Mouse (Mus musculus) left cerebral cortex, adult 8-10 months (tissue): ENCODE measurements at regions not wholly inside any gene's neighbourhood (a gene's known extent, or its start where the extent isn't known, plus 50 kb on each side); places are given as distances from the start of the nearest gene placed in this dataset.

Experiments used
- DNase-seq, 2 experiments: peaks; one replicate each; pipeline ENCODE4 v3.0.0; 2022; ENCODE audit warnings: low spot score in 2 of 2

DNA sequence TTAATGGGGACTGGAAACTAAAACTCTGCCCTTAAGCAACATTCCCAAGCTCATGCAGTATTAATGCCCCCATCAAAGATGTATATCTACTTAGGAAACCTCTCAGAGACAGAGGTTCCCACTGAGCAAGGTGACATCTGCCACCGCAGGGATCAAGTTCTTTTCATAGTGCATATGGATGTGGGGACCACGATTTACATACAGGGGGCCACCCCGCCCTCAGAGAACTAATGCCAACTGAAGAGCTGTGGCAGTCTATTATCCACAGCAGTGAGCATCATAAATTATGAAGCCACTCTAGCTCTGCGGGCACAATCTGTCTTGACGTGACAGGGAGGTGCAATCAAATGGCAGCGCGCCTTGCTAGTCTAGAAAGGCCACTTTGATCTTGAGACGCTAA, 88.6 kb upstream of the Gm11983 start:
- DNase-seq = no peak

DNA sequence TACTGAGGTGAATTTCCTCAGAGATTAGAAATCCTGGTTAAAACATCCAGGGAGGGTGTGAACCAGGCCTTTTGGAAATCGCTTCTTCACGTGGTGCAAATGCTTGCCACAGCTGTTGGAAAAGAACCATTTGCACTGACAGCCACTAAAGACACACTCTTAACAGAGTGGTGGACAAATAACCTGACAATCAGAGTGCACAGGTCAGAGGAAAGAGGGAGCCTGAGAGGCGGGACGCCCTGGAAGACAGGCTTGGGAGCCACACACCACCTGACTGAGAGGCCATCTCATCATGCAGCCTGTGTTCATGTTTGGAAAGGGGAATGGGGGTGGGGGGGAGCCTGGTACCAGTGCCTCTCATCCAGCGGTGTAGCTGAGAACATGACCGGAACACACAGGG, 87.0 kb upstream of the Gm11983 start:
- DNase-seq = no peak

- DNase-seq = no peak
These were observed 86.5 kb upstream of the Gm11983 start for GRCm38 (mm10) chr11:6923917-6924316.

- DNase-seq = no peak
These were observed 81.1 kb upstream of the Gm11983 start for GRCm38 (mm10) chr11:6918546-6918945.

GRCm38 (mm10) chr11:6905630-6906029, 68.2 kb upstream of the Gm11983 start:
- DNase-seq = no peak

DNA sequence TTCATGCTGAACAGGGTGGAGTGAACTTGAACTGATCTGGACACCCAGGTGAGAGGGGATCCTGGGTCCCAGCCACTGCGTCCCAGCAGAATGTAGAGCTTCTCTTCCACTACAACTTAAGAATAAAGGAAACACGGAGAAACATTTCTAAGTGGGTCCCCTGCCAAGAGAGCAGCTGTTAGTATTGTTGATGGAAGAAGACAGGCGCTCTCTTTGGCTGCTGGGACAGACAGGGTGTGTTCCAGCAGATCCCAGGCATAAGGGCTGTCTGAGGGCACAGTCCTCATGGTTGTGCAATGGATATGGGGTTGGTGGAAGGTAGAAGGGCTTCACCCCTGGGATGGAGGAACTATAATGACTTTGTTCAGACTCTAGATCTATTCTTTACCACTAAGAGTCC, 65.5 kb upstream of the Gm11983 start:
- DNase-seq = no peak

DNA sequence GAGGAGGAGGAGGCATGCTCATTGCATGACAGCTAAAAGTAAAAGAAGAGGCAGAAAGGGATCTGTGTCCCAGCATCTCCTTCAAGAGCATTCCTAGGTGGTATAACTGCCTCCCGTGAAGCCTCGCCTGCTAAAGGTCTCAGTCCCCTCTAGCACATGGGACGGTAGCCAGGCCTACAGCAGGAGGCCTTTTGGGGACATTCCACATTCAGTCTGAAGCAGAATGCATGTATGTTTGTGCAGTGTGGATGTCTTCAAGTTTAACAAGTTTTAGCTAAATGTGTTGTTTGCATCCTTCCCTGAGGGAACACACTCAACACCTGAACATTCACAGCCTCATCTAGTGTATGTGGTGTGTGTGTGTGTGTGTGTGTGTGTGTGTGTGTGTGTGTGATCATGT, 64.8 kb upstream of the Gm11983 start:
- no peak for DNase-seq

- no peak for DNase-seq
These were observed 63.5 kb upstream of the Gm11983 start for GRCm38 (mm10) chr11:6900769-6901481.

DNA sequence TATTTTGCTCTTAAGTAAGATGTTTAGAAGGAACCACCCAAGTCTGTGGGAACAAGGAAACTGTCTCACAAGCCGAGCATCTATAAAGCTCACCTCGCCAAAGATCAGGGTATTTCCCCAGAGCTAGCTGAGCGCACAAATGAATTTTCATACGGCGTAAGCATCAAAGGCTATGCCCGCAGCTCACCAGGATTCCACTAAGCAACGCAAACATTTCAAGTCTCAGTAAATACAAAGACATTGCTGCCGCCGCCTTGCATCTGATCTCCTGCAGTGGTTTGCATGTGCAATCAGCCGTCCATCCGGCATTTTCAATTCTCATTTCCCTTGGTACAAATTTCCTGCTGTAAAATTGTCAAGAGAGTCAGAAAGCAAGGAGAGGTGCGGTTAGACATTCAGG, 62.9 kb upstream of the Gm11983 start:
- DNase-seq = no peak

DNA sequence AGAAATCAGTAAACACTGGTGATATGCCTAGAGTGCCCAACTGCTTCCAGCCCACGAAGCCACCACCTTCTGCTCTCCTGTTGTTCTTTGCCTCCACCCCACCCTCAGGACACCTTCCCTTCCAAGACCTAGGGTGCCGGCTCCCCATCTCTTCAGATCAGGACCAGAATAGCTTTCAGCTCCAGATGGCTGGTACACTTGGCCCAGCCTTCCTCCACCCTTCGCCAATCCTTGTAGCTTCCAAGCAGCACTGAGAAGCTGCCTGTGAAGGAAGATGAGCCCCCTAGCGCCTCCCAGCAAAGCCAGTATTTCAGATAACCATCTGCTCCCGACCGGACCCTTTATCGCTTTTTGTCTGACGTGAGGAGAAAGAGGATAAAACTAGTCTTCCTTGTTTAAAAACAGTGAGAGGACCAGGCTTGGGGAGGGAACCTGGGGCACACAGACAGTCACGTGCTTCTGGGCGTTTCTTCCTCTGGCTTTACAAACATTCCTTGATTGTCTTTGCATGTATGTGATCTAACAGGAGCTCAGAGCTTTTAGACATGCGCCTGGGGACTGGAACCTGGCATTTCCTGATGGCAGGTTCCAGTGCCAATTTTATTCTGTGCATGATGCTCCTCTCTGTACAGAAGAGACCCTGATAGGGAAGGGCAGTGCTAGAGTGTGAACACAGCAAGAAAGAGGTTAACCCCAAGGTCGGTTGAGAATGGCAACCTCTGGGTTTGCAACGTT, 62.0 kb upstream of the Gm11983 start:
- peak in 1 of 2 experiments; percentile 82 for DNase-seq

- DNase-seq = no peak
These were observed 61.1 kb upstream of the Gm11983 start for GRCm38 (mm10) chr11:6898357-6899097.

DNA sequence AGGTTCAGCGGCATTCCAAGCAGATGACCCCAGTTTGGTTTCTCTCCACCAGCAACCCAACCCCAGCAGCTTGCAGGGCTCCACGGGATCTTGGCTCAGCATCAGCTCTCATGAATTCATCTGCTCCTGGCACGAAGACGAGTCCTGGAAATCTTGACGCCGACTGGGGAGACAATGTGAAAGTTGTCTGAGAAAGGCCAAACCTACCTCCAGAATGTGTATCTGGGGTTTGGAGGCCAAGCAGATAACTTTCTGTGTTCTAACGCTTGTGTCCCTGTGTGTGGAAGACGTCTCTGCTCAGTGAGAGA, 58.3 kb upstream of the Gm11983 start:
- DNase-seq = no peak

DNA sequence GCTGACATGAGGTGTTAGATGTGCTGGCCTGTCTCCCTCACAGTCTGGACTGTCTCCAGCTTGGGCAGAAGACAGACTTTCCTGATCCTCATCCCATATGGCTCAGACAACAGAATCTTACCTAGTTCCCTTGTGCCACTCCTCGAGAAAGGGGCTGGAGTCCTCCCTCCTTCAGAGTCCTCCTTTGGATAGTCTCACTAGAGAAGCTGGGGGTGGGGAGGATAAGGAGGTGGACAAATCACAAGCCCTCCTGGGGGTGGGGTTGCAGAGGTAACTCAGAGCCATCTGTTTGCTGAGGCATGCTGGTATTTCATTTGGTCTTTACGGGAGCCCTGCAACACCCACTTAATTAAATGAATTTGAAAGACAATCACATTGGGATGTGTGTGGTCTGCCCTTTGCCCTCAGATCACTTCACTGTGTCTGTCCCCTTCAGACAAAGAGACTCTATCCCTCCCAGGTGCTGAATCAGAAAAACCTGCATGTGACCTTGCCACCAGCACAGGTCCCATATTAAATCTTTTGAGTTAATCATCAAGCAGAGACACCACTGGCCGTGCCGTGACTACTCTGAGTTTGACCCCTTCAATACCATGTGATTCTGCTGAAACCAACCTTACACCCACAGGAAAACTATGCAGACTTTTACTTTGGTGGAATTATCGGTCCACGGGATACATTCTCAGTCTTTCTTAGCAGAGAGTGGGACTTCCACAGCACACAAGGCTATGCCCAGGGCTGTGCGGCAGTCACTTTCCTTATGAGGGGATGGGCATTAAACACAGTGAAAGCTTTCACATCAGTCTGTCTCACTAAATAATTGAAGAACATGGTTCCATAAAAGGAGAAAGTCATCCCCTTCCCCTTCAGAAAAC, 57.7 kb upstream of the Gm11983 start:
- no peak for DNase-seq

- no peak for DNase-seq
These were observed 56.3 kb upstream of the Gm11983 start for GRCm38 (mm10) chr11:6893734-6894133.

DNA sequence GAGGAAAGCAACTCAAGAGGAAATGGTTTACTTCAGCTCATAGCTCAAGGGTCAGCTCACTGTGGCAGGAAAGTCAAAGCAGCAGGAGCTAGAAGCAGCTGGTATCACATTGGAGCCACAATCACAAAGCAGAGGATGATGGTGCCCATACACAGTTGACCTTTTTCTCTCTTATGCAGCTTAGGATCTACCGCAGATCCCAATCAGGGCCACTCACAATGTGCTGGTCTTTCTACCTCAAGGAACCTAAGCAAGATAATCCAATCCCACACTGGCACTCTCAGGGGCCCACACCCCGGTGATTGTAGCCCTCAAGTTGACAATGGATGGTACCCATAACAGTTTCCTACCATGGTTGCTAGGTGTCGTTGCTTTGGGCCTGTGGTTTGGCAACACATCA, 55.6 kb upstream of the Gm11983 start:
- DNase-seq = no peak

GRCm38 (mm10) chr11:6890450-6890849, 53.0 kb upstream of the Gm11983 start:
- DNase-seq = no peak

- peak in 1 of 2 experiments; percentile 64 for DNase-seq
These were observed 52.3 kb upstream of the Gm11983 start for GRCm38 (mm10) chr11:6889660-6890185.

DNA sequence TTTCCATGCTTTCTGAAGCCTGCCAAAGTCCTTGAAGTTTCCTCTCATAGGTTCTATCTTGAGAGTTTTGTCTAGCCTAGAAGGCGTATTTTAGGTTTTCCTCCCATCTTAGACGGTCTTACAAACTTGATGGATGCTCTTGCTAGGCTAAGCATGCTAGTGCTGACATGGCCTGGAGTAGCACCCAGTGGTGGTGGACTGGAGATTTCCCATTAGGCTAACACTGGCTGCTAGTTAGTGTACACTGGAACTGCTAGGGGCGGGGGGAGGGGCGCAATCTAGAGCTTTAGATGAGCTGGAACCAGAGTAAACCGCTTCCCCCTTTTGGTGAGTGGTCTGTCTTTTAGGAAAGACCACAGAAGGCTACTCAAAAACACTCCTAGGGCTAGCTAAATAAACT, 51.7 kb upstream of the Gm11983 start:
- no peak for DNase-seq
